Mouse (Mus musculus) forebrain, postnatal 0 days (tissue): ENCODE data around the gene Acot5. TPM values are rescaled to one million over a fixed set of nuclear protein-coding genes. Genes with fewer than 3 reads are reported as not detected.
"Not testable (repeated sequence)": the region's sequence is repeated elsewhere in the genome, so short reads cannot be mapped to it uniquely, and the experiment has no call there.

ENCODE experiments used
- ATAC-seq: fragments of 200-750 bp; cut with Nextera tagmentation; 2 replicates; pipeline ENCODE4 v1.8.0; 2017; ENCODE audit warnings: mild to moderate bottlenecking, moderate library complexity
- DNase-seq: peaks from one replicate; pipeline ENCODE4 v3.0.0-alpha.2; 2015
- H3K27ac ChIP-seq: fragments of 300-500 bp; sonication (generic); 2 replicates; pipeline ENCODE4 v1.5.1; 2014; ENCODE audit warnings: low read depth, mild to moderate bottlenecking, antibody characterized with exemption, low read length, moderate library complexity, mixed read lengths
- H3K27me3 ChIP-seq: fragments of 300-500 bp; sonication (generic); 2 replicates; pipeline ENCODE4 v1.6.1; 2014; ENCODE audit warnings: mild to moderate bottlenecking, low read length, mixed read lengths; ENCODE audit not compliant: insufficient read depth
- H3K36me3 ChIP-seq: fragments of 300-500 bp; sonication (generic); 2 replicates; pipeline ENCODE4 v1.6.1; 2014; ENCODE audit warnings: mild to moderate bottlenecking, moderate library complexity; ENCODE audit not compliant: insufficient read depth
- H3K4me1 ChIP-seq: fragments of 300-500 bp; sonication (generic); 2 replicates; pipeline ENCODE4 v1.6.1; 2014; ENCODE audit warnings: antibody characterized with exemption; ENCODE audit not compliant: insufficient read depth
- H3K4me2 ChIP-seq: fragments of 300-500 bp; sonication (generic); 2 replicates; pipeline ENCODE4 v1.6.1; 2014; ENCODE audit warnings: low read depth, mild to moderate bottlenecking, moderate library complexity
- H3K4me3 ChIP-seq: fragments of 300-500 bp; sonication (generic); 2 replicates; pipeline ENCODE4 v1.5.1; 2014; ENCODE audit warnings: low read depth, low read length, mixed read lengths
- H3K9ac ChIP-seq: fragments of 300-500 bp; sonication (generic); 2 replicates; pipeline ENCODE4 v1.6.1; 2014; ENCODE audit warnings: mild to moderate bottlenecking
- H3K9me3 ChIP-seq: fragments of 300-500 bp; sonication (generic); 2 replicates; pipeline ENCODE4 v1.6.1; 2016; ENCODE audit warnings: low read length
- CTCF ChIP-seq: sonication (generic); IDR thresholded peaks from 2 replicates; pipeline ENCODE4 v1.5.1; 2016; ENCODE audit warnings: antibody characterized with exemption, control low read depth, low read depth
- WGBS: fragments of 180-500 bp; shearing (Covaris S2); extraction: QIAGEN DNeasy Blood & Tissue Kit; methylation state at CpG from one replicate; pipeline ENCODE4 v1.1.7; 2014; 5-methylcytosine and 5-hydroxymethylcytosine counted together
- polyA plus RNA-seq: library from polyadenylated mRNA; unstranded; fragments of >200 nt; fragmentation: Nextera tagmentation; extraction: Ambion mirVana; gene quantifications from 2 replicates; pipeline ENCODE4 v1.2.1, GENCODE M21; 2015
- total RNA-seq: library from RNA; depleted of rRNA; stranded (reverse); fragments of >200 nt; gene quantifications from 2 replicates; pipeline ENCODE4 v1.2.3, GENCODE M21; 2014

Acot5 gene
- total and polyA plus RNA-seq, 2 experiments from 2014 or later: 0.93 to 2.3 TPM

DNA sequence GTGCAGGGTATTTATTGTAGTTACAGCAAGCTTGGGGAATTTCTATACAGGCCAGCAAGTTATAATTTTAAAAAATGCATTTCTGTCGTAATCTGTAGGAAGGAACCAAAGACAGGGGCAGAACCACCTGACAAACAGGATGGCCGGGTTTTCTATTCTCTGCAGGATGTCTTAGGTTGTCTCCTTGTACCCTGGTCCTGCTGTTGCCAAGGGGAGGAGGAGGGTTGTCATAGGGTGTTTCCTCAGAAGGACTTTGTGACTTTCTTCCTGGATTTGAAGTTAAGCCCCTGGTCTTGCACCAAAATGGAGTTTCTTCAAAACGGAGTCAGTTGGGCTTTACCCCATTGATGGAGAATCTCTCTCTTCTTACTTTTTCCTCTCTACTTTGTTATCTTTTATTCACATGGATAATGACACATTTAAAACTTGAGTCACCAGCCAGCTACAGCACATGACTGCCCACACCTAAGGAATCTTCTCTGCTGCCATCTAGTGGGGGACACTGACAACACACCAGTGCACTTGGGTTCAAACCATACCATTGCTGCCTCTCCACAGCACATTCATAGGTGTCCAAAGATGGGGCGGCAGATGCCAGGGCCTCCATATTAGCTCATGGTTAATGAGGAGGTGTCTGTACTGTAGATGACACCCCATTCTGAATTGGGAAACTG is 38.3 kb upstream of the Acot5 start:
- WGBS: 69% methylated on average over 4 of the region's 4 CpGs
- peak; percentile 69; the same call in 1 of the 2 replicates for ATAC-seq

GRCm38 (mm10) chr12:84032854-84033253 is 36.3 kb upstream of the Acot5 start:
- Histone ChIP-seq H3K36me3 (no peaks in the 10 kb centered on the region), H3K4me3 (no peak overlapping the region), H3K27me3 (no peaks in the 10 kb centered on the region), H3K27ac (no peak overlapping the region), H3K4me2 (no peak overlapping the region), H3K9ac (no peak overlapping the region), H3K4me1 (no peaks in the 10 kb centered on the region), H3K9me3 (no peaks in the 10 kb centered on the region)
- WGBS: 90% methylated on average over 4 of the region's 4 CpGs
- ATAC-seq (no peak), DNase-seq (no peak)
- TF ChIP-seq CTCF: no peak

More for the DNA sequence above, 38.3 kb upstream of the Acot5 start:
- Histone ChIP-seq H3K4me1 (no peaks in the 10 kb centered on the region), H3K36me3 (no peaks in the 10 kb centered on the region), H3K4me3 (no peak overlapping the region), H3K27ac (no peak overlapping the region), H3K4me2 (no peak overlapping the region), H3K9me3 (no peaks in the 10 kb centered on the region), H3K9ac (no peak overlapping the region), H3K27me3 (no peaks in the 10 kb centered on the region)
- peak; percentile 86 for TF ChIP-seq CTCF
- peak; percentile 81 for DNase-seq

DNA sequence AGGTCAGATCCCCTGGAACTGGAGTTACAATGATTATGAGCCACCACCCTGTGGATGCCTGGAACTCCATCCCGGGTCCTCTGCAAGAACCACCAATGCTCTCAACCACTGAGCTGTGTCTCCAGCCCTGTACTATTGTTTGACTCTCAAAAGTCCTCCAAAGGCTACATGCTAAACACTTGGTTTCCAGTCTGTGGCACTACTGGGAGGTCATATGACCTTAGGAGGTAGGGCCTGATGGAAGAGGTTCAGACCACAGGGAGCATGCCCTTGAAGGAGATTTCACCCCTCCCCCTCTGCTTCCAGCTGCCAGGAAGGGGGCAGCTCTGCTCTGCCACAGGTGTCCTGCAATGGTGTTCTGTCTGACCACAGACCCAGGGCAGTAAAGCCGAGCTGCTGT is 35.8 kb upstream of the Acot5 start:
- H3K4me2 ChIP-seq, H3K9me3 ChIP-seq, ATAC-seq, H3K27ac ChIP-seq, H3K4me3 ChIP-seq, H3K27me3 ChIP-seq, H3K4me1 ChIP-seq, H3K9ac ChIP-seq, H3K36me3 ChIP-seq, DNase-seq: not testable (repeated sequence)
- WGBS: 84% methylated on average over 2 of the region's 2 CpGs

GRCm38 (mm10) chr12:84034108-84034507 is 35.0 kb upstream of the Acot5 start:
- DNase-seq (no peak), ATAC-seq (no peak)
- Histone ChIP-seq H3K9me3 (no peaks in the 10 kb centered on the region), H3K9ac (no peak overlapping the region), H3K4me3 (no peak overlapping the region), H3K4me2 (no peak overlapping the region), H3K27me3 (no peaks in the 10 kb centered on the region), H3K4me1 (no peaks in the 10 kb centered on the region), H3K27ac (no peak overlapping the region), H3K36me3 (no peaks in the 10 kb centered on the region)
- 79% methylated on average over 4 of the region's 4 CpGs for WGBS
- no peak for TF ChIP-seq CTCF

GRCm38 (mm10) chr12:84038241-84038640 is 30.9 kb upstream of the Acot5 start, which contains the start of gene Acot4:
Acot4 (plus strand) TSS chr12:84038379.
- peak within 1 kb of the TSS; percentile 45 for H3K4me3 ChIP-seq
- WGBS: 14% methylated on average over 24 of the region's 32 CpGs
- ATAC-seq (peak; percentile 64), DNase-seq (peak; percentile 26)
- not testable (repeated sequence) for H3K9me3 ChIP-seq, H3K27me3 ChIP-seq, H3K27ac ChIP-seq, H3K36me3 ChIP-seq, H3K4me1 ChIP-seq
- peak within 1 kb of the TSS; percentile 64 for H3K4me2 ChIP-seq
- H3K9ac ChIP-seq: peak within 1 kb of the TSS; percentile 53

GRCm38 (mm10) chr12:84038691-84039111 is 30.4 kb upstream of the Acot5 start, which contains the start of gene Gm49366:
Gm49366 (plus strand) TSS chr12:84038935.
- not testable (repeated sequence) for H3K27ac ChIP-seq, H3K9me3 ChIP-seq, H3K36me3 ChIP-seq, H3K4me1 ChIP-seq, H3K27me3 ChIP-seq
- 5% methylated on average over 38 of the region's 39 CpGs for WGBS
- ATAC-seq: peak; percentile 71; the same call in 1 of the 2 replicates
- Histone ChIP-seq H3K4me2 (peak within 1 kb of the TSS; percentile 64), H3K4me3 (peak within 1 kb of the TSS; percentile 45), H3K9ac (peak within 1 kb of the TSS; percentile 53)
- DNase-seq: peak; percentile 43

- H3K9ac ChIP-seq: no peak overlapping the region
- 91% methylated on average over 5 of the region's 5 CpGs for WGBS
- no peaks in the 10 kb centered on the region for H3K36me3 ChIP-seq
- H3K27me3 ChIP-seq: no peaks in the 10 kb centered on the region
- no peak overlapping the region for H3K27ac ChIP-seq
- H3K9me3 ChIP-seq: no peaks in the 10 kb centered on the region; the same call in 1 of the 2 replicates
- no peaks in the 10 kb centered on the region for H3K4me1 ChIP-seq
- H3K4me2 ChIP-seq: no peak overlapping the region
- no peak overlapping the region for H3K4me3 ChIP-seq
- TF ChIP-seq CTCF: no peak
- no peak for DNase-seq
- ATAC-seq: no peak
Observed at GRCm38 (mm10) chr12:84042248-84042647, 26.9 kb upstream of the Acot5 start.
